Mouse (Mus musculus) mouse embryonic stem cell (cell line): ENCODE measurements around the gene Spem2.

Experiments
- in situ Hi-C, 2 experiments: fragments of 300-500 bp; cut with MboI; formaldehyde crosslinking; loops; 1 replicate in 1 of 2; 3 replicates in 1 of 2; pipeline ENCODE4 v1.14.3; 2019 to 2020; ENCODE audit warnings: low sequenced_read_pairs in 2 of 2, low pct_unique_long_range_greater_than_20kb in 1 of 2, mixed read lengths in 1 of 2; ENCODE audit not compliant: unreplicated experiment in 1 of 2

The Spem2 gene

GRCm38 (mm10) chr11:69803328-69803727 lies 14.9 kb downstream of the Spem2 start:
- in situ Hi-C loops, result no loop called here

GRCm38 (mm10) chr11:69802648-69803105 lies 15.6 kb downstream of the Spem2 start:
- in situ Hi-C loops, result no loop called here

GRCm38 (mm10) chr11:69801379-69801977 lies 16.8 kb downstream of the Spem2 start, which contains the start of gene Fgf11:
Gene Fgf11 (minus strand): TSS chr11:69801857.
- in situ Hi-C loops, result no loop called here

GRCm38 (mm10) chr11:69800392-69801197 lies 17.7 kb downstream of the Spem2 start:
- in situ Hi-C loops, result no loop called here

GRCm38 (mm10) chr11:69800138-69800391 lies 18.2 kb downstream of the Spem2 start:
- in situ Hi-C loops, result no loop called here

- in situ Hi-C loops, result no loop called here
Observed at GRCm38 (mm10) chr11:69799394-69800137, 18.7 kb downstream of the Spem2 start.

GRCm38 (mm10) chr11:69797924-69798323 lies 20.3 kb downstream of the Spem2 start:
- in situ Hi-C loops, result no loop called here

- in situ Hi-C loops, result no loop called here
Observed at GRCm38 (mm10) chr11:69795983-69796435, 22.3 kb downstream of the Spem2 start.

GRCm38 (mm10) chr11:69795168-69795982 lies 22.9 kb downstream of the Spem2 start, which contains the start of gene Chrnb1:
Gene Chrnb1 (minus strand): TSS chr11:69795943.
- in situ Hi-C loops, result no loop called here

- in situ Hi-C loops, result no loop called here
Observed at GRCm38 (mm10) chr11:69793429-69793828, 24.8 kb downstream of the Spem2 start.

GRCm38 (mm10) chr11:69791420-69791819 lies 26.8 kb downstream of the Spem2 start:
- in situ Hi-C loops, result no loop called here

GRCm38 (mm10) chr11:69789431-69789830 lies 28.8 kb downstream of the Spem2 start:
- in situ Hi-C loops, result no loop called here

- in situ Hi-C loops, result no loop called here
Observed at GRCm38 (mm10) chr11:69787306-69787705, 31.0 kb downstream of the Spem2 start.

- in situ Hi-C loops, result no loop called here
Observed at GRCm38 (mm10) chr11:69784793-69785272, 33.4 kb downstream of the Spem2 start.

- in situ Hi-C loops, result no loop called here
Observed at GRCm38 (mm10) chr11:69781828-69782227, 36.4 kb downstream of the Spem2 start.

GRCm38 (mm10) chr11:69778985-69779384 lies 39.3 kb downstream of the Spem2 start:
- in situ Hi-C loops, result no loop called here

- in situ Hi-C loops, result no loop called here
Observed at GRCm38 (mm10) chr11:69778258-69778982, 39.8 kb downstream of the Spem2 start.
